Mouse (Mus musculus) G1E (cell line): ENCODE results near the gene Cdc42ep1.

ENCODE experiments used
- CTCF ChIP-seq: IDR thresholded peaks from 2 replicates; pipeline ENCODE4 v1.5.1; 2012; ENCODE audit warnings: low read depth, low read length, inconsistent platforms, mixed read lengths
- GATA1 ChIP-seq: IDR thresholded peaks from 2 replicates; pipeline ENCODE4 v1.6.1; 2012; ENCODE audit warnings: borderline replicate concordance, low read length, inconsistent platforms, mixed read lengths
- GATA2 ChIP-seq: IDR thresholded peaks from 2 replicates; pipeline ENCODE4 v1.6.1; 2012; ENCODE audit warnings: low read depth, low read length, inconsistent platforms, borderline replicate concordance
- POLR2AphosphoS5 ChIP-seq: IDR thresholded peaks from 2 replicates; pipeline ENCODE4 v1.6.1; 2012; ENCODE audit warnings: low read depth, low read length, inconsistent platforms; ENCODE audit not compliant: insufficient replicate concordance
- TAL1 ChIP-seq: conservative IDR thresholded peaks from 2 replicates; pipeline ENCODE4 v1.6.1; 2012; ENCODE audit warnings: low read depth, low read length, inconsistent platforms, mixed read lengths

- no peak for TF ChIP-seq CTCF
- no peak for TF ChIP-seq GATA1
- TF ChIP-seq TAL1, result no peak
- no peak for TF ChIP-seq GATA2
- no peak for TF ChIP-seq POLR2AphosphoS5
Measured at GRCm38 (mm10) chr15:78841161-78841790, 1.1 kb upstream of the Cdc42ep1 start.
